Mouse (Mus musculus) limb, embryonic 11.5 days (tissue): ENCODE data around the gene Fcrla. TPM values are rescaled to one million over a fixed set of nuclear protein-coding genes. Genes with fewer than 3 reads are reported as not detected.
"Not testable (repeated sequence)": the region's sequence is repeated elsewhere in the genome, so short reads cannot be mapped to it uniquely, and the experiment has no call there.

Source experiments
- ATAC-seq: fragments of 200-750 bp; cut with Nextera tagmentation; 2 replicates; pipeline ENCODE4 v1.8.0; 2017; ENCODE audit warnings: low read depth; ENCODE audit not compliant: insufficient number of reproducible peaks, low FRiP score, low TSS enrichment
- DNase-seq: peaks from one replicate; pipeline ENCODE4 v3.0.0-alpha.2; 2015; ENCODE audit warnings: low spot score
- H3K27ac ChIP-seq: fragments of 300-500 bp; sonication (generic); replicated peaks from 2 replicates; pipeline ENCODE4 v1.5.1; 2014; ENCODE audit warnings: low read depth, mild to moderate bottlenecking, low read length
- H3K27me3 ChIP-seq: fragments of 300-500 bp; sonication (generic); 2 replicates; pipeline ENCODE4 v1.6.1; 2014; ENCODE audit warnings: mild to moderate bottlenecking, low read length, mixed read lengths; ENCODE audit not compliant: control insufficient read depth, insufficient read depth
- H3K36me3 ChIP-seq: fragments of 300-500 bp; sonication (generic); 2 replicates; pipeline ENCODE4 v1.6.1; 2014; ENCODE audit warnings: mild to moderate bottlenecking, low read length, moderate library complexity, mixed read lengths; ENCODE audit not compliant: control insufficient read depth, insufficient read depth
- H3K4me1 ChIP-seq: fragments of 300-500 bp; sonication (generic); 2 replicates; pipeline ENCODE4 v1.6.1; 2014; ENCODE audit warnings: low read length, mixed read lengths; ENCODE audit not compliant: control insufficient read depth, insufficient read depth
- H3K4me2 ChIP-seq: fragments of 300-500 bp; sonication (generic); 2 replicates; pipeline ENCODE4 v1.6.1; 2014; ENCODE audit warnings: low read depth, mild to moderate bottlenecking, moderate library complexity; ENCODE audit not compliant: severe bottlenecking
- H3K4me3 ChIP-seq: fragments of 300-500 bp; sonication (generic); 2 replicates; pipeline ENCODE4 v1.5.1; 2014; ENCODE audit warnings: low read depth, low read length
- H3K9ac ChIP-seq: fragments of 300-500 bp; sonication (generic); 2 replicates; pipeline ENCODE4 v1.6.1; 2014; ENCODE audit warnings: mild to moderate bottlenecking, low read length
- H3K9me3 ChIP-seq: fragments of 300-500 bp; sonication (generic); 2 replicates; pipeline ENCODE4 v1.6.1; 2016; ENCODE audit warnings: low read length; ENCODE audit not compliant: control insufficient read depth
- WGBS: fragments of 180-500 bp; shearing (Covaris S2); extraction: QIAGEN DNeasy Blood & Tissue Kit; methylation state at CpG from one replicate; pipeline ENCODE4 v1.1.7; 2014; 5-methylcytosine and 5-hydroxymethylcytosine counted together
- polyA plus RNA-seq: library from polyadenylated mRNA; unstranded; fragments of >200 nt; fragmentation: Nextera tagmentation; extraction: Ambion mirVana; gene quantifications from 2 replicates; pipeline ENCODE4 v1.2.1, GENCODE M21; 2014

The Fcrla gene
- polyA plus RNA-seq, 1 experiment from 2014 or later: not detected

DNA sequence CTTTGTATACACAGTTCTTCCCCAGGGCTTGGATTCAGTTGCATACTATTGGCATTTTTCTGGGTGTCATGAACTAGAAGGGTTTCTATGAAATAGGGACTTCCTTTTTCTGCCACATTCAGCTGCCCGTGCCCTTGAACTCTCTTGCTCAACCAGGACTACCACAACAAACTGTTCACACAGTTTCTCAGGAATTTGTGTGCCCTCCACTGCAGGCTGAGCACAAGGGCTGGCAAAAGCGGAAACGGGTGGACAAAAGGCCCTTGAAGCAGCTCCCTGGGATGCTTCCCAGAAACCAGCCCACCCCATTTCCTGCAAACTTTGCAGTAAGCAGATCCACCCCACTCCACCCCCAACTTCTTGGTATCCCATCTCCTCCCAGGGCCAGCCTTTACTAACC is 40.2 kb upstream of the Fcrla start:
- Histone ChIP-seq H3K4me3 (no peak overlapping the region), H3K4me1 (no peaks in the 10 kb centered on the region)
- WGBS: 80% methylated on average over 3 of the region's 3 CpGs

DNA sequence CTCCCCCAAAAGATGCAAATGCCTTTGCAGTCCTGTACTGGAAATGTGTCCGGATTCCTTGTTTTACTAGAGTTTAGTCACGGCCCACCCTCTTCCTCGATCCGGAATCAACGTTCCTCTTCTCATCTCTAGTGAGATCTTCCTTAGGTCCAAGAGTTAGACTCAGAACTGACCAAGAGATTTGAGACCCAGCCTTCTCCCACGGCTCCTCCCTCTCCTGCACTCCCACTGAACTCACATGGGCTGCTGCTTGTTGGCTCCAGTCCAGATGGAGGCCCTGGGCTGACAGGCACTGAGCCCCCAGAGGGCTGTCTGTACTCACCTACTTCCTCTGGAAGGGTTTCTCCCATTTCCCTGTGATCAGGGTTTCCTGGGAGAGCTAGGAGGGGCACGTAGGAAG is 35.7 kb upstream of the Fcrla start:
- Histone ChIP-seq H3K4me1 (no peaks in the 10 kb centered on the region), H3K9ac (no peak overlapping the region), H3K4me3 (no peak overlapping the region), H3K4me2 (no peak overlapping the region), H3K36me3 (no peaks in the 10 kb centered on the region), H3K27me3 (no peaks in the 10 kb centered on the region), H3K9me3 (no peaks in the 10 kb centered on the region), H3K27ac (no peak overlapping the region)
- 80% methylated on average over 7 of the region's 7 CpGs for WGBS
- DNase-seq: no peak
- no peak for ATAC-seq

More for the DNA sequence above, 40.2 kb upstream of the Fcrla start:
- Histone ChIP-seq H3K36me3 (no peaks in the 10 kb centered on the region), H3K27me3 (no peaks in the 10 kb centered on the region), H3K9ac (no peak overlapping the region), H3K9me3 (no peaks in the 10 kb centered on the region), H3K27ac (no peak overlapping the region), H3K4me2 (no peak overlapping the region)
- ATAC-seq (no peak), DNase-seq (no peak)

DNA sequence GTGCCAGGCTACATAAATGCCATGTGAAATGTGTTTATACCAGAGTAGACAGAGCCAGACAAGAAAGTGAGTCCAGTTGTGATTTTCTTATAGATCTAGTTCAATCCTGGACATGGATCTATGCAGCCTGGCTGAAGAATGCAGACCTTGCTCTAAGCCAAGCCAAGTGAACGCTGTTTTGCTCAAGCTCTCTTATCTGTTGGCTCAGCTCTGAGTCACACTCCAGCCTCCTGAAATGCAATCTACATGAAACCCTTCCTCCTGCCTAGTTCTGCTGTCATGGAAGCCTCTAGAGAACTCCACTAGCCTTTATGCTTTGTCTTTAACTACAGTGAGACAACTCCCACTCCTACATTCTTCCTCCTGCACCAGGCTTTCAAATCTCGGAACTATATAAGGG is 34.9 kb upstream of the Fcrla start:
- Histone ChIP-seq H3K36me3 (no peaks in the 10 kb centered on the region), H3K27ac (no peak overlapping the region), H3K9me3 (no peaks in the 10 kb centered on the region), H3K4me2 (no peak overlapping the region), H3K9ac (no peak overlapping the region), H3K27me3 (no peaks in the 10 kb centered on the region), H3K4me3 (no peak overlapping the region), H3K4me1 (no peaks in the 10 kb centered on the region)
- WGBS: 86% methylated on average over 2 of the region's 2 CpGs
- DNase-seq: no peak
- ATAC-seq: no peak

DNA sequence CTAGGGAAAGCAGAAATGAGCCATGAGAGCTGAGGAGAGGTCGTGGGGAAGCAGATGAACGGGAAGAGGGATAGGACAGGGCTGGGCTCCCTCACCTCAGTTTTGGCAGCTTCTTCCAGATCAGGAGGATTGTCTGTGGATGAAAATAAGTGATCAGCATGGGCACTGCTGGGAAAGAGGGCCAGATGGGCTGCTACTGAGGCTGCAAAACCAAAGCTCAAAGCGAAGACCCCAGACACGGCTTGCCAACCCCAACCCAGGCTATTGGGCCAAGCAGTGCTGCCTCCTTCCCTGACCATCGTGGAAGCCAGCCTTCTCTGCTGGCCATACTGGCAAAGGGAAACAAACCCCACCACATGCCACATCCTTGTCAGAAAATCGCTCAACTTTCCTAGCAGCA is 33.7 kb upstream of the Fcrla start:
- Histone ChIP-seq H3K9me3 (no peaks in the 10 kb centered on the region), H3K4me2 (no peak overlapping the region), H3K36me3 (no peaks in the 10 kb centered on the region), H3K27me3 (no peaks in the 10 kb centered on the region), H3K4me1 (no peaks in the 10 kb centered on the region), H3K9ac (no peak overlapping the region), H3K27ac (no peak overlapping the region), H3K4me3 (no peak overlapping the region)
- WGBS: 86% methylated on average over 6 of the region's 6 CpGs
- no peak for DNase-seq
- no peak for ATAC-seq

DNA sequence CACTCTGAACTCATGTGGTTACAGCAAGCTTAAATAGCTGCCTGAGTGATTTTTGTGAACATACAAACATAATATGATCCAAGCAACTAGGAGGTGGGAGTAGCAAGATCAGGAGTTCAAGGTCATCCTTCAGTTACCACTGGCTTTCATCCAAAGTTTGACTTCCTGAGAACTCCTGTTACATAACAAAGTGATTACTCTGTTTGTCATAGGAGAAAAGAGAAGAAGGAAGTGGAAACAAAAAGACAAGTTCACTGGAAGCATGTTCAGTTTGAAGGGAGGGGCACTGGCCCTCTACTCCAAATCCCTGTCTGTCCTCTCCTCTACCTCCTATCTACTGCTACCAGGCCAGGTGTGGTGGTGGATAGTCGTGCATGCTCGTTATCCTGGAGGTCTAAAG is 32.4 kb upstream of the Fcrla start:
- Histone ChIP-seq H3K36me3 (no peaks in the 10 kb centered on the region), H3K27ac (no peak overlapping the region), H3K4me1 (no peaks in the 10 kb centered on the region), H3K9me3 (no peaks in the 10 kb centered on the region), H3K4me3 (no peak overlapping the region), H3K9ac (no peak overlapping the region), H3K4me2 (no peak overlapping the region), H3K27me3 (no peaks in the 10 kb centered on the region)
- no peak for DNase-seq
- 64% methylated on average over 2 of the region's 2 CpGs for WGBS
- ATAC-seq: no peak

DNA sequence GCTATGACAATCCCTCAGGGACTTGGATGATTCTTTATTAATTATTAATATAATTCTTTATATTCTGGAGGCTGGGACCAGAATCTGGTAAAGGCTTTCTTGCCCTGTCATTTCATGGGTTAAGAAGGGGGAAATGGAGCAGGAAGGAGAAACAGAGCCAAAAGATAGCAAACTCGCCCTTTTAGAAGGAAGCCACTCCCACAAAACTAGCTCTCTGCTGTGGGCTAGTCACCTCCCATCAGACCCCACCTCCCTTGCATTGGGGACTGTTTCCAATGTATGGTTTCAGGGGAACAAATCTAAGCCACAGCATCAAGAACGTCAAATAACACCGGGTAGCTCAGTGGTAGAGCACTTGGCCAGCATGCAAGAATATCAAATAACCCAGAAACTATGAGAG is 30.8 kb upstream of the Fcrla start:
- WGBS: 64% methylated on average over 3 of the region's 3 CpGs
- H3K9ac ChIP-seq: no peak overlapping the region
- H3K27me3 ChIP-seq: no peaks in the 10 kb centered on the region
- H3K4me2 ChIP-seq: no peak overlapping the region
- H3K4me3 ChIP-seq: no peak overlapping the region
- ATAC-seq (no peak), DNase-seq (no peak)
- no peak overlapping the region for H3K27ac ChIP-seq
- no peaks in the 10 kb centered on the region for H3K4me1 ChIP-seq
- H3K36me3 ChIP-seq: no peaks in the 10 kb centered on the region
- no peaks in the 10 kb centered on the region for H3K9me3 ChIP-seq

DNA sequence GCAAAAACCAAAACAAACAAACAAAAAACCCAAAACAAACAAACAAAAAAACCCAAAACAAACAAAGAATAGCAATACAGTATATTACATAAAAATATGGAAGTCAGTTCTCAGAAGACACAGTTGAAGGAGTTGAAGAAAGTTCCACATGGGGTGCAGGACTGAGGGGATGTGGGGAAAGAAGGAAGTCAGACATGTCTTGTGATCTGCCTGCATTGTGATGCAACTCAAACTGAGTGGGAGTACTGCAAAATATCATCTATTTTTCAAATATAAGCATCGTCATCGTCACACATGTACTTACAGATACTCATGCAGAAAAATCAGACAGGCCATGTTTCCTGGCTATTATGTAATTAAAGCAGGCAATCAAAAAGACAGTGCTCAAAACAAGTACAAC is 25.8 kb upstream of the Fcrla start:
- no peaks in the 10 kb centered on the region for H3K27me3 ChIP-seq
- 88% methylated on average over 2 of the region's 2 CpGs for WGBS
- H3K4me2 ChIP-seq: no peak overlapping the region
- H3K9ac ChIP-seq: no peak overlapping the region
- no peaks in the 10 kb centered on the region for H3K4me1 ChIP-seq
- DNase-seq (no peak), ATAC-seq (no peak)
- no peaks in the 10 kb centered on the region for H3K9me3 ChIP-seq
- H3K36me3 ChIP-seq: no peaks in the 10 kb centered on the region
- no peak overlapping the region for H3K4me3 ChIP-seq
- no peak overlapping the region for H3K27ac ChIP-seq

DNA sequence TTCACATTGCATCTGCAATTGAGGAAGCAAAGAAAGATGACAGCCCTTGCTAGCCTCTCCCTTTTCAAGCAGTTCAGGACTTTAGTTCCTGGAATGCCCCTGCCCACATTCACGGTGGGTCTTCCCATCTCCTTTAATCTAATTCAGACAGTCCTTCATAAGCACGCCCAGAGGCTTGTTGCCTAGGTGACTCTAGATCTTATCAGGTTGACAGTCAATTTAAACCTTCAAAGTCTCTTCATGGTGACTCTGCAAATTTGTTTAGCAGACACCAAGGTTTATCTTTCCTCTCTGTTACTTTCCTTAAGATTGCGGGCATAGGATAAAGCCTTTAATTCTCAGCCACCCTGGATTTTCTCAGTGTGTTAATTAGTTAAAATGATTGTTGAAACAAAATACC is 23.4 kb upstream of the Fcrla start:
- Histone ChIP-seq H3K27me3 (no peaks in the 10 kb centered on the region), H3K27ac (no peak overlapping the region), H3K9me3 (no peaks in the 10 kb centered on the region), H3K4me1 (no peaks in the 10 kb centered on the region), H3K9ac (no peak overlapping the region), H3K4me2 (no peak overlapping the region), H3K36me3 (no peaks in the 10 kb centered on the region), H3K4me3 (no peak overlapping the region)
- ATAC-seq (no peak), DNase-seq (no peak)
- WGBS: 41% methylated on average over 3 of the region's 3 CpGs

DNA sequence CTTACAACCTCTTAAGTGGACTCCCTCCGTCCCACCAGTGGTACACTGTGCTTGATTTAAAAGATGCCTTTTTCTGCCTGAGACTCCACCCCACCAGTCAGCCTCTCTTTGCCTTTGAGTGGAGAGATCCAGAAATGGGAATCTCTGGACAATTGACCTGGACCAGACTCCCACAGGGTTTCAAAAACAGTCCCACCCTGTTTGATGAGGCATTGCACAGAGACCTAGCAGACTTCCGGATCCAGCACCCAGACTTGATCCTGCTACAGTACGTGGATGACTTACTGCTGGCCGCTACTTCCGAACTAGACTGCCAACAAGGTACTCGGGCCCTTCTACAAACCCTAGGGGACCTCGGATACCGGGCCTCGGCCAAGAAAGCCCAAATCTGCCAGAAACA is 17.5 kb upstream of the Fcrla start:
- not testable (repeated sequence) for DNase-seq, H3K4me3 ChIP-seq, H3K36me3 ChIP-seq, H3K9me3 ChIP-seq, H3K27me3 ChIP-seq, H3K27ac ChIP-seq, H3K4me1 ChIP-seq, H3K4me2 ChIP-seq, H3K9ac ChIP-seq, ATAC-seq
- 93% methylated on average over 5 of the region's 9 CpGs for WGBS
